Mouse (Mus musculus) liver, embryonic 14.5 days (tissue): ENCODE measurements around the gene Arhgap22. TPM values are rescaled to one million over a fixed set of nuclear protein-coding genes. Genes with fewer than 3 reads are reported as not detected.
A peak's percentile ranks its signal among the peaks of the same experiment; 100 is the strongest.

ENCODE experiments used
- ATAC-seq: fragments of 200-750 bp; cut with Nextera tagmentation; 2 replicates; pipeline ENCODE4 v1.8.0; 2017; ENCODE audit warnings: moderate number of reproducible peaks, mild to moderate bottlenecking, moderate library complexity; ENCODE audit not compliant: insufficient read depth
- DNase-seq, 3 experiments: peaks; one replicate each; pipeline ENCODE4 v3.0.0-alpha.2; 2012 to 2013; ENCODE audit warnings: low read depth in 3 of 3, low spot score in 3 of 3
- H3K27ac ChIP-seq: fragments of 300-500 bp; sonication (generic); 2 replicates; pipeline ENCODE4 v1.5.1; 2014; ENCODE audit warnings: moderate library complexity, mild to moderate bottlenecking, control low read depth, inconsistent platforms
- H3K27me3 ChIP-seq: fragments of 300-500 bp; sonication (generic); 2 replicates; pipeline ENCODE4 v1.6.1; 2014; ENCODE audit warnings: mild to moderate bottlenecking, low read length, moderate library complexity; ENCODE audit not compliant: control insufficient read depth, insufficient read depth
- H3K36me3 ChIP-seq: fragments of 300-500 bp; sonication (generic); replicated peaks from 2 replicates; pipeline ENCODE4 v1.6.1; 2014; ENCODE audit warnings: low read depth; ENCODE audit not compliant: control insufficient read depth, insufficient read depth
- H3K4me1 ChIP-seq, 2 experiments: fragments of 200-500 bp in 1 of 2; fragments of 300-500 bp in 1 of 2; sonication (generic) in 1 of 2; replicated peaks; 2 replicates each; pipeline ENCODE4 v1.6.1; 2012 to 2014; ENCODE audit warnings: antibody characterized with exemption in 1 of 2, inconsistent platforms in 1 of 2, low read length in 1 of 2; ENCODE audit not compliant: control insufficient read depth in 2 of 2, insufficient read depth in 2 of 2
- H3K4me2 ChIP-seq: fragments of 300-500 bp; sonication (generic); 2 replicates; pipeline ENCODE4 v1.6.1; 2014; ENCODE audit warnings: low read depth, mild to moderate bottlenecking, control low read depth, moderate library complexity
- H3K4me3 ChIP-seq, 2 experiments: fragments of 200-500 bp in 1 of 2; fragments of 300-500 bp in 1 of 2; sonication (generic) in 1 of 2; 2 replicates each; pipeline ENCODE4 v1.5.1; 2012 to 2014; ENCODE audit warnings: low read depth in 2 of 2, low read length in 2 of 2, mild to moderate bottlenecking in 2 of 2, control low read depth in 1 of 2, inconsistent platforms in 1 of 2, moderate library complexity in 1 of 2; ENCODE audit not compliant: insufficient read depth in 1 of 2
- H3K9ac ChIP-seq: fragments of 300-500 bp; sonication (generic); replicated peaks from 2 replicates; pipeline ENCODE4 v1.6.1; 2014; ENCODE audit warnings: mild to moderate bottlenecking, control low read depth, moderate library complexity
- H3K9me3 ChIP-seq: fragments of 300-500 bp; sonication (generic); 2 replicates; pipeline ENCODE4 v1.6.1; 2016; ENCODE audit warnings: low read length, mixed read lengths; ENCODE audit not compliant: control insufficient read depth
- CTCF ChIP-seq: IDR thresholded peaks from 2 replicates; pipeline ENCODE4 v1.5.1; 2016; ENCODE audit warnings: antibody characterized with exemption, low read depth, control low read depth
- EP300 ChIP-seq: IDR thresholded peaks from 2 replicates; pipeline ENCODE4 v1.6.1; 2016; ENCODE audit warnings: antibody characterized with exemption, low read depth
- WGBS: fragments of 180-500 bp; shearing (Covaris S2); extraction: QIAGEN DNeasy Blood & Tissue Kit; methylation state at CpG from one replicate; pipeline ENCODE4 v1.1.7; 2014; ENCODE audit not compliant: insufficient replicate concordance; 5-methylcytosine and 5-hydroxymethylcytosine counted together
- polyA plus RNA-seq, 2 experiments: library from polyadenylated mRNA; depleted of rRNA in 1 of 2; stranded (reverse) in 1 of 2; unstranded in 1 of 2; fragments of >200 nt; fragmentation: Nextera tagmentation in 1 of 2; extraction: Ambion mirVana in 1 of 2; gene quantifications; 2 replicates each; pipeline versions ENCODE4 v1.2.1 to v1.2.3; 2012 to 2014

The Arhgap22 gene
- polyA plus RNA-seq, 2 experiments, result 2.0 to 2.6 TPM

DNA sequence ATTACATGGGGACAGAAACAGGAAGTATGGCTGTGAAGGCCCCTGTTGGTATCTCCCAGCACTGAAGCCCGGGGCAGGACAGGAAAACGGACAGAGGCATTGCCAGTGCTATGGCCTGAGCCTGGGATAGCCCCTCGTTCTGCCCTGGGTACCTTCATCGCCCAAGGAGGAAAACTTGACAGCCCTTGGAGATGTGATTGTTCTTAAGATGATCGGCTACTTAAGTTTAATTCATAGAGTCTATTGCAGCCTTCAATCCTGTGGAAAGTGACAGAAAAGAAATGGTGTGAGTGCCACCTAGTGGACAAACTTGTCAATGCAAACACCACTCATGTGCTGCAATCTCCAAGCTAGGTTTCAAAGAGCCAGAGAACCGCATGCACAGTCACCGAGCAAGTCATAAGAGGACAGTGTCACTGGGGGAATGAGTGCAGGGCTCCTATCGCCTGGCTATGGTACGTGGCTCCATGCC, 89.6 kb downstream of the Arhgap22 start:
- TF ChIP-seq EP300 (no peak), CTCF (peak; percentile 85)
- no peak for ATAC-seq
- DNase-seq, result peak; percentile 26 to 55 (median 33)
- Histone ChIP-seq H3K4me3 (no peak overlapping the region), H3K4me1 (no peaks in the 10 kb centered on the region), H3K4me2 (no peak overlapping the region), H3K9me3 (no peaks in the 10 kb centered on the region), H3K27ac (no peak overlapping the region), H3K36me3 (no peaks in the 10 kb centered on the region), H3K9ac (no peak overlapping the region), H3K27me3 (no peaks in the 10 kb centered on the region)
- 12% methylated on average over 9 of the region's 9 CpGs for WGBS

- H3K4me3 ChIP-seq, result no peak overlapping the region
- H3K4me1 ChIP-seq, result no peaks in the 10 kb centered on the region
- no peak overlapping the region for H3K27ac ChIP-seq
- H3K4me2 ChIP-seq, result no peak overlapping the region
- DNase-seq (no peak), ATAC-seq (no peak)
- no peak for TF ChIP-seq EP300
- TF ChIP-seq CTCF, result no peak
- H3K36me3 ChIP-seq, result no peaks in the 10 kb centered on the region
- no peaks in the 10 kb centered on the region for H3K9me3 ChIP-seq
- 62% methylated on average over 12 of the region's 12 CpGs for WGBS
- H3K27me3 ChIP-seq, result no peaks in the 10 kb centered on the region
- no peak overlapping the region for H3K9ac ChIP-seq
These were observed 91.9 kb downstream of the Arhgap22 start for GRCm38 (mm10) chr14:33305645-33306281.

- no peak for DNase-seq
- Histone ChIP-seq H3K27ac (no peak overlapping the region), H3K4me1 (no peaks in the 10 kb centered on the region), H3K36me3 (no peaks in the 10 kb centered on the region), H3K9ac (no peak overlapping the region), H3K4me2 (no peak overlapping the region), H3K4me3 (no peak overlapping the region), H3K27me3 (no peaks in the 10 kb centered on the region), H3K9me3 (no peaks in the 10 kb centered on the region)
- 32% methylated on average over 4 of the region's 4 CpGs for WGBS
- no peak for TF ChIP-seq EP300
- no peak for TF ChIP-seq CTCF
- no peak for ATAC-seq
These were observed 96.9 kb downstream of the Arhgap22 start for GRCm38 (mm10) chr14:33310719-33311118.

GRCm38 (mm10) chr14:33312309-33312708, 98.5 kb downstream of the Arhgap22 start:
- H3K4me1 ChIP-seq, result no peaks in the 10 kb centered on the region
- ATAC-seq (no peak), DNase-seq (no peak)
- H3K27ac ChIP-seq, result no peak overlapping the region
- TF ChIP-seq CTCF (no peak), EP300 (no peak)
- WGBS, result 53% methylated on average over 4 of the region's 4 CpGs
- H3K9ac ChIP-seq, result no peak overlapping the region
- H3K4me3 ChIP-seq, result no peak overlapping the region
- H3K9me3 ChIP-seq, result no peaks in the 10 kb centered on the region
- H3K27me3 ChIP-seq, result no peaks in the 10 kb centered on the region; the same call in 1 of the 2 replicates
- no peak overlapping the region for H3K4me2 ChIP-seq
- H3K36me3 ChIP-seq, result no peaks in the 10 kb centered on the region

DNA sequence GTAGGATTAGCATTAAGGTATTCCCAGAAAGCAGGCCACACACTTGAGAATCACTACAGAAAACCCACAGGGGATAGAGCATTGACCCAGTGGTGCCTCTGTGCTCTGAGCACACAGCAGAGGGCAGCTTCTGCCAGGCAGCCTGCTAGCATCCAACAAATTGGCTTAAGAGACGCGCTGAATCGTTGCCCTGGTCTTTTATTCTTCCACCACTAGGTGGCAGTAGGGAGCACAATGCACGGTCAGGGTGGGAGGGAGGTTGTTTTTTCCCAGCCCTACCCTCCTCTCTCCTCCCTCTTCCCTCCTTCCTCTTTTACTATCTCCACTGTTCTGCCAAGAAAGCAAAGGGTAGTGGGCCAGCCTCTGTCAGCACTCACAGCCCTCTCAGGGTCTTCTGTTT, 99.8 kb downstream of the Arhgap22 start:
- Histone ChIP-seq H3K4me1 (no peaks in the 10 kb centered on the region), H3K4me3 (no peak overlapping the region), H3K9ac (no peak overlapping the region), H3K9me3 (no peaks in the 10 kb centered on the region), H3K36me3 (no peaks in the 10 kb centered on the region), H3K4me2 (no peak overlapping the region), H3K27ac (no peak overlapping the region), H3K27me3 (peaks cover 4% of the 10 kb centered on the region)
- TF ChIP-seq EP300 (no peak), CTCF (peak; percentile 97)
- 0% methylated on average over 4 of the region's 4 CpGs for WGBS
- ATAC-seq, result no peak
- DNase-seq, result peak; percentile 29 to 47 (median 38)
